Mouse (Mus musculus) G1E (cell line): ENCODE results near the gene Ugt1a7c. TPM values are rescaled to one million over a fixed set of nuclear protein-coding genes. Genes with fewer than 3 reads are reported as not detected.
"Not testable (repeated sequence)": the region's sequence is repeated elsewhere in the genome, so short reads cannot be mapped to it uniquely, and the experiment has no call there.

ENCODE experiments used
- ATAC-seq: 2 replicates; pipeline ENCODE4 v1.8.0; 2016; ENCODE audit warnings: mild to moderate bottlenecking; ENCODE audit not compliant: insufficient number of reproducible peaks, poor library complexity, low FRiP score, severe bottlenecking; ENCODE audit errors: extremely low read depth
- DNase-seq: peaks from one replicate; pipeline ENCODE4 v3.0.0; 2012; ENCODE audit warnings: low spot score
- H3K27me3 ChIP-seq: 2 replicates; pipeline ENCODE4 v1.6.1; 2012; ENCODE audit warnings: mild to moderate bottlenecking, low read length, inconsistent platforms; ENCODE audit not compliant: insufficient read depth
- H3K36me3 ChIP-seq: replicated peaks from 2 replicates; pipeline ENCODE3; 2012; ENCODE audit warnings: mild to moderate bottlenecking, inconsistent platforms
- H3K4me1 ChIP-seq: 2 replicates; pipeline ENCODE4 v1.6.1; 2012; ENCODE audit warnings: low read depth, low read length, inconsistent platforms, mixed read lengths; ENCODE audit not compliant: insufficient read depth
- H3K4me3 ChIP-seq: 2 replicates; pipeline ENCODE4 v1.5.1; 2012; ENCODE audit warnings: low read depth, mild to moderate bottlenecking, inconsistent platforms, low read length, moderate library complexity, mixed read lengths
- H3K9me3 ChIP-seq: replicated peaks from 2 replicates; pipeline ENCODE4 v1.6.1; 2012; ENCODE audit warnings: inconsistent platforms
- CTCF ChIP-seq: IDR thresholded peaks from 2 replicates; pipeline ENCODE4 v1.5.1; 2012; ENCODE audit warnings: low read depth, low read length, inconsistent platforms, mixed read lengths
- GATA1 ChIP-seq: IDR thresholded peaks from 2 replicates; pipeline ENCODE4 v1.6.1; 2012; ENCODE audit warnings: borderline replicate concordance, low read length, inconsistent platforms, mixed read lengths
- GATA2 ChIP-seq: IDR thresholded peaks from 2 replicates; pipeline ENCODE4 v1.6.1; 2012; ENCODE audit warnings: low read depth, low read length, inconsistent platforms, borderline replicate concordance
- POLR2AphosphoS5 ChIP-seq: IDR thresholded peaks from 2 replicates; pipeline ENCODE4 v1.6.1; 2012; ENCODE audit warnings: low read depth, low read length, inconsistent platforms; ENCODE audit not compliant: insufficient replicate concordance
- TAL1 ChIP-seq: conservative IDR thresholded peaks from 2 replicates; pipeline ENCODE4 v1.6.1; 2012; ENCODE audit warnings: low read depth, low read length, inconsistent platforms, mixed read lengths
- polyA plus RNA-seq: library from polyadenylated mRNA; stranded (reverse); fragments of >175 nt; gene quantifications from 2 replicates; pipeline ENCODE4 v1.2.3, GENCODE M21; 2012
- total RNA-seq, 2 experiments: library from RNA; stranded (forward) in 1 of 2; stranded (reverse) in 1 of 2; fragments of 200-1000 nt in 1 of 2; fragments of >200 nt in 1 of 2; fragmentation: Nextera tagmentation in 1 of 2; gene quantifications; 2 replicates each; pipeline ENCODE4 v1.2.3; 2014 to 2017

Gene Ugt1a7c
- total and polyA plus RNA-seq, 3 experiments: 0.18 to 4.5 (median 0.30) TPM

- not testable (repeated sequence) for H3K4me3 ChIP-seq, DNase-seq, H3K9me3 ChIP-seq, ATAC-seq, H3K36me3 ChIP-seq
- H3K4me1 ChIP-seq: peaks cover 21% of the 10 kb centered on the region
- H3K27me3 ChIP-seq: peaks cover 13% of the 10 kb centered on the region
Observed at GRCm38 (mm10) chr1:88130223-88130622, 35.4 kb downstream of the Ugt1a7c start.

GRCm38 (mm10) chr1:88133908-88134456 is 39.1 kb downstream of the Ugt1a7c start:
- Histone ChIP-seq H3K27me3 (0 out of 2 replicates have a peak, but pooled peaks cover 6% of the 10 kb centered on the region), H3K36me3 (no peaks in the 10 kb centered on the region), H3K4me3 (no peak overlapping the region), H3K9me3 (no peaks in the 10 kb centered on the region), H3K4me1 (peaks cover 22% of the 10 kb centered on the region)
- TF ChIP-seq GATA2 (no peak), TAL1 (no peak), CTCF (no peak), POLR2AphosphoS5 (no peak), GATA1 (no peak)
- no peak for DNase-seq
- no peak for ATAC-seq

GRCm38 (mm10) chr1:88134457-88135011 is 39.7 kb downstream of the Ugt1a7c start, which contains the start of gene Ugt1a6a:
Ugt1a6a (plus strand) TSS chr1:88134809.
- not testable (repeated sequence) for H3K4me3 ChIP-seq, H3K9me3 ChIP-seq, DNase-seq, H3K36me3 ChIP-seq, H3K27me3 ChIP-seq
- peaks cover 22% of the 10 kb centered on the region for H3K4me1 ChIP-seq
- ATAC-seq: peak; percentile 92

DNA sequence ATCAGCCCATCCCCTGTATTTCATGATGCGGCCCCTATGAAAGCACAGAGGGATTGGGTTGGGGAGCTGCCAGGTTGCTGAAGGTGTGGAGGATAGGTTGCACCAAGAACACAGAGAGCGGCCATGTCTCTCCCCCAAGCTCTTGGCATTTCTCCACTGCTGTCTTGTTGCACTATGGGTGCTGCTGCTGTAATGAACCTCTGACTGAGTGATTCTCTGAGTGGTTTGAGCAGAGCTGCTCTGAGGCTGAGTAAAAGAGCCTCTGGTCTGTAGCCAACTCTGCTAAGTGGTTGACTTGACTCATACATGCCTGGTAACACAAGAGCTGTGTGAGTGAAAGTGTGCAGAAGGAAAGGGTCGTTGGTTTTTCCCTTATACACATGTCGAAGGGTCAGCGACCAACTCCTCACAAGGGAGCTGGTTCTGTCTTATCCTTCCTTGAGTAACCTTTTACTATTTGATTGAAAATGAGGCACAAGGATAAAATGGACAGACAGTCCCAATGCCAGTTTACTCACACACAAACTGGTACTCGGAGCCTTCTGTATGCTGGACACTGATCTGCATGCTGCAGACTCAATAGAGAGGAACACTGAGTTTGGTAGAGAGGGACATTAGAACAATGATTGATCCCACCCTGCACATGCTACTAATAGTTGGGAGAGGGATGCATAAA is 40.5 kb downstream of the Ugt1a7c start:
- 0 out of 2 replicates have a peak, but pooled peaks have one; percentile 15 for ATAC-seq
- H3K4me3 ChIP-seq, DNase-seq, H3K9me3 ChIP-seq, H3K36me3 ChIP-seq, H3K27me3 ChIP-seq: not testable (repeated sequence)
- H3K4me1 ChIP-seq: peaks cover 22% of the 10 kb centered on the region

DNA sequence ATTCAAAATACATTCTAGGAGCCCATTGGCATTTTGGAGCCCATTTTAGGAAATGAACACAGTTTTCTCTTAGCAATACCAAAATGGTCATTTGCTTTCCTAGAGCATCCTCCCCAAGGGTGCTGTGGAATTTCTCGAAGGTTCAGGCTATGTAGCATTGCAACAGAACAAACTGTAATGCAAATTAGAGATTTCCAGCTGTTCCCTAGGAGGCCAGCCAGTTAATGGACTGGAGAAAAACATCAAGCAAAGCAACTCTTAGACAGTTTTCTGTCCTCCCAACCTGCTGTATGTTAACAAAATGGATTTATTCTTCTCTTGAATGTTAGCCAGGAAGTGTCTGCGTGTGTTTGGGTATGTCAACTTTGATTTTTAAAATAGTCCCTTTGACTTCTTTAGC is 41.8 kb downstream of the Ugt1a7c start:
- Histone ChIP-seq H3K4me1 (peaks cover 27% of the 10 kb centered on the region), H3K9me3 (no peaks in the 10 kb centered on the region), H3K4me3 (no peak overlapping the region), H3K27me3 (0 out of 2 replicates have a peak, but pooled peaks cover 6% of the 10 kb centered on the region), H3K36me3 (no peaks in the 10 kb centered on the region)
- no peak for TF ChIP-seq GATA2
- TF ChIP-seq CTCF: no peak
- TF ChIP-seq TAL1: no peak
- TF ChIP-seq GATA1: no peak
- TF ChIP-seq POLR2AphosphoS5: no peak
- no peak for DNase-seq
- no peak for ATAC-seq

DNA sequence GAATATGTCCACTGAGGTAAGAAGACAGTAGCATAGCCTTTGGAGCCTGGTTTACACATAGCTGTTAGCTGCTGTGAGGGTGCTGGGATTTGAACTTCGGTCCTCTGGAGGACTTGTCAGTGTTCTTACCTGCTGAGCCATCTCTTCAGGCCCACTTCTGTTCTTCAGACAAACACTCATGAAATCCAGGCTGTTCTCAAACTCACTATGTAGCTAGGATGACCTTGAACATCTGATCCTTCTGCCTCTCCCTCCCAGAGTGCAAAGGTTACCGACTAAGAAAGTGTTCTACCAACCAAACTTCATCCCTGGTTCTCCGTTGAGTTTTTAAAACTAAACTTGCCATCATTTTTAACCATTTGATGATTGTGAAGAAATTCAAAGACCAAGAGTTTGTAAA is 42.4 kb downstream of the Ugt1a7c start:
- Histone ChIP-seq H3K27me3 (0 out of 2 replicates have a peak, but pooled peaks cover 6% of the 10 kb centered on the region), H3K4me3 (no peak overlapping the region), H3K4me1 (peaks cover 25% of the 10 kb centered on the region), H3K9me3 (no peaks in the 10 kb centered on the region), H3K36me3 (no peaks in the 10 kb centered on the region)
- DNase-seq (no peak), ATAC-seq (no peak)
- TF ChIP-seq POLR2AphosphoS5 (no peak), GATA2 (no peak), TAL1 (no peak), GATA1 (no peak), CTCF (no peak)

DNA sequence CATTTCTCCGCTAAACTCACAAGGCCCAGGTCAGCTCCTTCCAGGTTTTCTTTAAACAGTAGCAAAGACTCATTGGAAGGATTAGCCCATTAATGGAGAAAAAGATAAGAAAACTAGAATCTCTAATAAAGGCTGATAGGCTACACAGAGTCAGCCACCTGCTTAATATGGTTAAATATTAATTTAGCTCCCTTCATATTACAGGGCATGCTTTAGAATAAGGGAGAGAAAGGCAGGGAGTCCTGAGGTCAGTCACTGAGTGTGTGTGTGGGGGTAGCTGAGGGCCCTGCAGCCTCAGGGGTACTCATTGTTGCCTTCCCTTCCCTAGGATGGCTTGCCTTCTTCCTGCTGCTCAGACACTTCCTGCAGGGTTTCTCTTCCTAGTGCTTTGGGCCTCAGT is 43.3 kb downstream of the Ugt1a7c start:
- H3K9me3 ChIP-seq: no peaks in the 10 kb centered on the region
- H3K27me3 ChIP-seq: 0 out of 2 replicates have a peak, but pooled peaks cover 6% of the 10 kb centered on the region
- H3K4me1 ChIP-seq: peaks cover 30% of the 10 kb centered on the region
- H3K4me3 ChIP-seq: no peak overlapping the region
- ATAC-seq: no peak
- no peak for DNase-seq
- no peak for TF ChIP-seq CTCF
- no peak for TF ChIP-seq GATA1
- no peak for TF ChIP-seq POLR2AphosphoS5
- no peak for TF ChIP-seq TAL1
- no peak for TF ChIP-seq GATA2
- no peaks in the 10 kb centered on the region for H3K36me3 ChIP-seq

GRCm38 (mm10) chr1:88140492-88140891 is 45.6 kb downstream of the Ugt1a7c start:
- H3K4me3 ChIP-seq, H3K36me3 ChIP-seq, DNase-seq, H3K27me3 ChIP-seq, H3K9me3 ChIP-seq: not testable (repeated sequence)
- ATAC-seq: peak; percentile 87
- H3K4me1 ChIP-seq: peaks cover 15% of the 10 kb centered on the region
